Mouse (Mus musculus) intestine, embryonic 16.5 days (tissue): ENCODE results near the gene Ago3. TPM values are rescaled to one million over a fixed set of nuclear protein-coding genes. Genes with fewer than 3 reads are reported as not detected.

Source experiments
- ATAC-seq: fragments of 200-750 bp; cut with Nextera tagmentation; 2 replicates; pipeline ENCODE4 v1.8.0; 2017; ENCODE audit warnings: moderate TSS enrichment, moderate library complexity
- H3K27ac ChIP-seq: fragments of 300-500 bp; sonication (generic); 2 replicates; pipeline ENCODE4 v1.5.1; 2014; ENCODE audit warnings: mild to moderate bottlenecking, low read length
- H3K27me3 ChIP-seq: fragments of 300-500 bp; sonication (generic); replicated peaks from 2 replicates; pipeline ENCODE4 v1.6.1; 2014; ENCODE audit warnings: low read length, control low read depth, mixed read lengths; ENCODE audit not compliant: control insufficient read depth, insufficient read depth
- H3K36me3 ChIP-seq: fragments of 300-500 bp; sonication (generic); 2 replicates; pipeline ENCODE4 v1.6.1; 2014; ENCODE audit warnings: low read length, control low read depth; ENCODE audit not compliant: control insufficient read depth, insufficient read depth
- H3K4me1 ChIP-seq: fragments of 300-500 bp; sonication (generic); 2 replicates; pipeline ENCODE4 v1.6.1; 2014; ENCODE audit warnings: low read length, control low read depth, mixed read lengths; ENCODE audit not compliant: control insufficient read depth, insufficient read depth
- H3K4me2 ChIP-seq: fragments of 300-500 bp; sonication (generic); 2 replicates; pipeline ENCODE4 v1.6.1; 2014; ENCODE audit warnings: low read depth, low read length, control low read depth
- H3K4me3 ChIP-seq: fragments of 300-500 bp; sonication (generic); 2 replicates; pipeline ENCODE4 v1.5.1; 2014; ENCODE audit warnings: mild to moderate bottlenecking, low read length
- H3K9ac ChIP-seq: fragments of 300-500 bp; sonication (generic); 2 replicates; pipeline ENCODE4 v1.6.1; 2014; ENCODE audit warnings: low read depth, low read length
- H3K9me3 ChIP-seq: fragments of 300-500 bp; sonication (generic); 2 replicates; pipeline ENCODE4 v1.6.1; 2016; ENCODE audit warnings: low read length, control low read depth; ENCODE audit not compliant: control insufficient read depth
- WGBS: fragments of 180-500 bp; shearing (Covaris S2); extraction: QIAGEN DNeasy Blood & Tissue Kit; methylation state at CpG from one replicate; pipeline ENCODE4 v1.1.7; 2014; 5-methylcytosine and 5-hydroxymethylcytosine counted together
- polyA plus RNA-seq: library from polyadenylated mRNA; unstranded; fragments of >200 nt; fragmentation: Nextera tagmentation; extraction: Ambion mirVana; gene quantifications from 2 replicates; pipeline ENCODE4 v1.2.1, GENCODE M21; 2015

Gene Ago3
- polyA plus RNA-seq, 1 experiment from 2014 or later: 10.6 TPM

DNA sequence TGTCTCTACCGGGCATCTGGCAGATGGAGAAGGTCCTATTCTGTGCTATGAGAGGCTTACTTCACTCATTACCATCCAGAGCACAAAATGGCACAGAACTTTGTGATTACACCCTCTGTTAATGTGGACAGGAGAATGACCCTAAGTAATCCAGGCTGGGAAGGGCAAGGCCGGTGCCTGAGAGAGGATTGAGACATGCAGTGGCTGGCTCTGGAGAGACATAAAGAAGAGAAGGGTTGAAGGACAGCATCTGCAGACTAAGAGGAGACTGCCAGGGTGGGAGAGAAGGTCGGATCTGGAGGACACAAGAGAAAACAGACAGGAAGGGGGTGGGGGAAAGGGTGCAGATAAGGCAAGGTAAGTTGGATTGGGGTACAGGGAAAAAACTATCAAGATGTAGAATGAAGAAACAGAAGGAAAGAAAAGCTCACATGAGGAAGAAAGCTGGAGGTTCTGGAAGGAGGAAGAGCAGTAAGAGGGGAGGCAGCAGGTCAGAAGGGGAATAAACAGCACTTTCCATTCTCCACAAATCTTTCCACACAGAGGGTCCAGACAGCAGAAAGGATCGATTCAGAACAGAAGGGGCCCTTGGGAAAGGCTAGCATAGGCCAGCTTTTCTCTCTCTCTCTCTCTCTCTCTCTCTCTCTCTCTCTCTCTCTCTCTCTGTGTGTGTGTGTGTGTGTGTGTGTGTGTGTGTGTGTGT is 35.0 kb upstream of the Ago3 start:
- H3K27me3 ChIP-seq: no peaks in the 10 kb centered on the region
- WGBS: 36% methylated on average over 4 of the region's 4 CpGs
- peaks cover 26% of the 10 kb centered on the region for H3K4me1 ChIP-seq
- peaks cover 10% of the 10 kb centered on the region for H3K36me3 ChIP-seq
- no peak overlapping the region for H3K27ac ChIP-seq
- no peak for ATAC-seq
- no peak overlapping the region for H3K4me2 ChIP-seq
- no peak overlapping the region for H3K9ac ChIP-seq
- no peak overlapping the region for H3K4me3 ChIP-seq
- H3K9me3 ChIP-seq: no peaks in the 10 kb centered on the region

DNA sequence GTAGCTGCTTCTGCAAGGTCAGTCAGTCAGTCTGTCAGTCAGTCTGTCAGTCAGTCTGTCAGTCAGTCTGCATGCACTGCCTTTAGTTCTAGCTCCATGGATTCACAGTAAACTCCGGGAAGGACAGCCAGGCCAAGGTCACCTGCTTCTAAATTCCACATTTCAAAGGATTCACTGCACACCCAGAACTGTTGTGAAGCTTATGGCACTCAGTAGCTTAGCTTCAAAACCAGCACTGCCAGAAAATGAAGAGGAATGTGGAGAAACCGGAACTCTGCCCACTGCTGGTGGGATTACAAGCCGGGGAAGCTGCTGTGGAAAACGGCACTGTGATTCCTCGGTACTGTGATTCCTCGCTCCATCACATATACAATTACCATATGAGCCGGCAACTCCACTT is 26.1 kb upstream of the Ago3 start:
- no peaks in the 10 kb centered on the region for H3K27me3 ChIP-seq
- 90% methylated on average over 7 of the region's 7 CpGs for WGBS
- peaks cover 27% of the 10 kb centered on the region for H3K36me3 ChIP-seq

DNA sequence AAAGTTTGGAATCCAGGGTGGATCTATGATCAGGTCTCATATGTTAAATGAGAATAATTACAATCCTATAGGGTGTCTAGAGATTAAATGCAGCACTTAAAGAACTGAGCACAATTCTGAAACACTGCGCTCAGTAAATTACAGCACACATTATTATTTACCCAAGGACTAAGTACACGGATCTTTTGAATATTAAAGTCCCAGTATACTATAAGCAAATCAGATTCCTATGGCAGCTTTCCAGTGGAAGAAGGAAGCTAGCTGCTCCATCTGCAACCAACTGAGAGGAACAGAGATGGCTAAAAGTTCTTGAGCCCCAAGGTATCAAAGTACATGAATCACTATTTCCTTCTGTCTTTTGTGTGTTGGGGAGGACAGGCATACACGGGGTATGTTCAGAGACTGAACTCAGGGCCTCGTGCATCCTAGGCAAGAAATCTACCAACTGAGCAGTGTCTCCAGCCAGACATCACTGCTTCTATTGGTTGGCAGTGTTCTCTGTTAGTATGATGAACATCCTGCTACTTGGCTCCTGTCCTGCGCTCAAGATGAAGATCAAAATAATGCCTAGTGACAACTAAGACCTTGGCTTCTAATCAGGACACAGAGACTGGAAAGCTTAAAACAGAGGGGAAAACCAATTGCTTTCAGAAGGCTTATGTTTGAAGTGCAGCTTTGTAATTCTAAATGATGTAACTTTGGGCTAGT is 25.3 kb upstream of the Ago3 start:
- Histone ChIP-seq H3K27ac (no peak overlapping the region), H3K9me3 (no peaks in the 10 kb centered on the region), H3K9ac (no peak overlapping the region), H3K4me1 (no peaks in the 10 kb centered on the region), H3K27me3 (no peaks in the 10 kb centered on the region), H3K4me2 (no peak overlapping the region), H3K36me3 (peaks cover 20% of the 10 kb centered on the region), H3K4me3 (no peak overlapping the region)
- WGBS: 89% methylated on average over 5 of the region's 5 CpGs
- ATAC-seq: no peak

More for the DNA sequence above, 26.1 kb upstream of the Ago3 start:
- H3K9ac ChIP-seq: no peak overlapping the region
- H3K4me2 ChIP-seq: no peak overlapping the region
- H3K4me1 ChIP-seq: no peaks in the 10 kb centered on the region
- ATAC-seq: no peak
- H3K4me3 ChIP-seq: no peak overlapping the region
- no peaks in the 10 kb centered on the region for H3K9me3 ChIP-seq
- no peak overlapping the region for H3K27ac ChIP-seq

DNA sequence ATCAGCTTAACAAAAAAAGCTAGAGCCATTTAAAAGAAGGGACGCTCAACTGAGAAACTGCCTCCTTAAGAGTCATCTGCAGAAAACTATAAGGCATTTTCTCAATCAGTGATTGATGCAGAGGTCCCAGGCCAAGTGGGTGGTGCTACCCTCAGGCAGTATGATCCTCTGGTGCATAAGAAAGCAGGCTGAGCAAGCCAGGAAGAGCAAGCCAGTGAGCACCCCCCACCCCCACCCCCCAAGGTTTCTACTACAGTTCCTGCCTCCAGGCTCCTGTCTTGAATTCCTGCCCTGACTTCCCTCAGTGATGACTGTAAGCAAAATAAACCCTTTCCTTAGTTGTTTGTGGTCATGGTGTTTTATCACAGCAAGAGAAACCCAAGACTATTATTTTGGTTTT is 20.9 kb upstream of the Ago3 start:
- WGBS: 82% methylated on average over 1 of the region's 1 CpGs
- Histone ChIP-seq H3K9me3 (no peaks in the 10 kb centered on the region), H3K36me3 (peaks cover 14% of the 10 kb centered on the region), H3K27ac (no peak overlapping the region), H3K4me2 (no peak overlapping the region), H3K4me1 (no peaks in the 10 kb centered on the region), H3K27me3 (no peaks in the 10 kb centered on the region), H3K4me3 (no peak overlapping the region), H3K9ac (no peak overlapping the region)
- ATAC-seq: no peak

DNA sequence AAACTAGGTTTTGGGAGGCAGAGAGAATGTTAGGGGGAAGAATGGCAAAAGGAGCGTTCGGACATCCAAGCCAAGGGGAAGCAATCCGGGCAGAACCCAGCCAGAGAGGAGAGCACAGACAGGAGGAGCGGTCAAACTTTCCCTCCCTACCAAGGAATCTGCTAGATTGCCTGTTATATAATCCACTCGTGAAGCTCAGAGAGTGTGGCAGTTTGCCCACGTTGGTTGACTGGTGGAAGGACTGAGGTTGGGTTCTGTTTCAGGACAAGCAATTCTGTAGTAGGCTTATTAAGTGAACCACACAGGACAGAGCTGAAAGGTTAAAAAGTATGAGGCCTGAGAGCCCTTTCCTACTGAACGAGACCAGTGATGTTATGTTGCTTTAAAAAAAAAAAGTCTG is 17.8 kb upstream of the Ago3 start:
- H3K27me3 ChIP-seq: no peaks in the 10 kb centered on the region
- H3K9me3 ChIP-seq: no peaks in the 10 kb centered on the region
- H3K27ac ChIP-seq: no peak overlapping the region
- no peak overlapping the region for H3K4me2 ChIP-seq
- no peak for ATAC-seq
- no peaks in the 10 kb centered on the region for H3K36me3 ChIP-seq
- no peaks in the 10 kb centered on the region for H3K4me1 ChIP-seq
- 84% methylated on average over 7 of the region's 7 CpGs for WGBS
- no peak overlapping the region for H3K9ac ChIP-seq
- no peak overlapping the region for H3K4me3 ChIP-seq

DNA sequence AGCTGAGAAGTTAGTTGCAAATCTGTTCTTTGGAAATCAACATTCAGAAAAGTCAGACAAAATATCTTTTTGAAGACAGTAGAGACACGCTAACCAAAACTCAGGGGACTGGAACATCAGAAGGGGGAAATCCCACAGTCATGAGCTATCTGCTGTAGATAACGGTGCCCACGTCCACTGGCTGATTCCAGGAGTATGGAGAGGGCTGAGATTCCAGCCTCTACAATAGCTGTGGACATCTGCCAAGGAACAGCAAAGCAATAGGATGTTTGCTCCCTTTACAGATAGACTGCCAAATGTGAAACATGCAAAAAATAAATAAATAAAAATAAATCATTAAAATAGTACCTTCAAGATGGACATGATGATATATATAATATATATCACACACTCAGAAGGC is 15.2 kb upstream of the Ago3 start:
- Histone ChIP-seq H3K4me3 (no peak overlapping the region), H3K27ac (no peak overlapping the region), H3K9me3 (no peaks in the 10 kb centered on the region), H3K9ac (no peak overlapping the region), H3K27me3 (no peaks in the 10 kb centered on the region), H3K4me1 (no peaks in the 10 kb centered on the region), H3K4me2 (no peak overlapping the region), H3K36me3 (peaks cover 6% of the 10 kb centered on the region; the same call in 1 of the 2 replicates)
- WGBS: 84% methylated on average over 3 of the region's 3 CpGs
- no peak for ATAC-seq

DNA sequence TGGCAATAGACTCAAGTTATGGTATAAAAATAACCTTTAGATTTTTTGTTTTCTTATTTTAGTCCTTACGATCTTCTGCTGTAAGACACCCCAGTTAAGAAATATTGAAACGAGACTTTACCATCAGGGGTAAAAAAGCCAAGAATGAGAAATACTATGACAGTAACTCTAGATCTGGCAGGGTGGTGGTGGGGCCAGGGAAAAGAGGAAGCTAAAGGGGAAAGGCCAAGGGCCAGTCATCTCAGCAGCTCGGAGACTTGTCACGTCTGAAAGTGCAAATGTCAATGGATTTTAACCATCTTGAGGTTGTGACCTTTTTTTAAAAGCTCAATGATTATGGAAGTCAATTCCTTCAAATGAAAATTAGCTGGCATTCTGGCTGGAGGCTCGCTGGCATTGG is 8.9 kb upstream of the Ago3 start:
- no peaks in the 10 kb centered on the region for H3K9me3 ChIP-seq
- H3K27me3 ChIP-seq: no peaks in the 10 kb centered on the region
- H3K4me2 ChIP-seq: no peak overlapping the region
- no peaks in the 10 kb centered on the region for H3K4me1 ChIP-seq
- H3K27ac ChIP-seq: no peak overlapping the region
- 81% methylated on average over 5 of the region's 5 CpGs for WGBS
- peaks cover 6% of the 10 kb centered on the region; the same call in 1 of the 2 replicates for H3K36me3 ChIP-seq
- H3K9ac ChIP-seq: no peak overlapping the region
- no peak overlapping the region for H3K4me3 ChIP-seq
- ATAC-seq: no peak

DNA sequence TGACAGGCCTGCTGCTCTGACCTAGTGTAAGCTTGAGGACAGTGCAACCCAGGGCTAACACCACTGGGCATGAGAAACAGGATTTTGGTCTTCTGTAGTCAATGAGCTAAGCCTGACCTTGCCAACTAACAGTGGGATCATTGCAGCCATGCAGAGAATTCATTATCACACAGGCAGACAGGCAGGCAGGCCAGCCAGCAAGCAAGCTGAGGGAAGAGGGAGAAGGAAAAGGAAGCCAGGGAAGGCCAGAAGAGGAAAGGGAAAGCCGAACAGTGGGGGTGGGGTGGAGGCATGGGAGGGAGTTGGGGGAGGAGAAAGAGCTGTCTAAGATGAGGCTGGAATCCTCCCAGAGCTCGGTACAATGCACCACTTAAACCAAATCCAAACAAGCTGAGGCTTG is 6.9 kb upstream of the Ago3 start:
- Histone ChIP-seq H3K27me3 (no peaks in the 10 kb centered on the region), H3K9ac (no peak overlapping the region), H3K9me3 (no peaks in the 10 kb centered on the region), H3K27ac (no peak overlapping the region), H3K4me3 (no peak overlapping the region), H3K36me3 (peaks cover 6% of the 10 kb centered on the region; the same call in 1 of the 2 replicates), H3K4me1 (no peaks in the 10 kb centered on the region), H3K4me2 (no peak overlapping the region)
- ATAC-seq: no peak
- WGBS: 51% methylated on average over 2 of the region's 2 CpGs

DNA sequence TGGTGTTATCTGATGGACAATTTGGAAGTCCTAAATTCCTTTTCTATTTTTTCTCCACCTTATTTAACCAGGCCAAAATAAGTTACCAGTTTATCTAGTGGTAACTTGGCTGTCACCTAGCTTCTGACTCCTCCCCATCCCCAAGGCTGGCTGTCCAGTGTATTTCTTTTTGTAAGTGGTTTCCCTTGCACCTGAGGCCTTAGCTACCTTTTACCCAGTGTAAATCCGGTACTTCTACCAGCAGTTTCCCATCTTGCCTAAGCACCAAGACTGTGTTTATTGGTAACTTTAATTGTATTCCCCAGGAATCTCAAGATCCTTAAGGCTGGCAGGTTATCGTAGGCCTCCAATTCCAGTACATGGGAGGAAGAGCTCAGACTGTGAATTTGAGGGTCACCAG is 4.7 kb upstream of the Ago3 start:
- Histone ChIP-seq H3K27ac (no peak overlapping the region), H3K4me2 (no peak overlapping the region), H3K36me3 (no peaks in the 10 kb centered on the region), H3K4me1 (no peaks in the 10 kb centered on the region; the same call in 1 of the 2 replicates), H3K9me3 (no peaks in the 10 kb centered on the region), H3K4me3 (no peak overlapping the region), H3K9ac (no peak overlapping the region), H3K27me3 (no peaks in the 10 kb centered on the region)
- WGBS: 87% methylated on average over 2 of the region's 2 CpGs
- ATAC-seq: no peak
